Mouse (Mus musculus) kidney, postnatal 0 days (tissue): ENCODE data around the gene Myl6. TPM values are rescaled to one million over a fixed set of nuclear protein-coding genes. Genes with fewer than 3 reads are reported as not detected.

Source experiments
- ATAC-seq: fragments of 200-750 bp; cut with Nextera tagmentation; replicated peaks from 2 replicates; pipeline ENCODE4 v1.8.0; 2017; ENCODE audit warnings: low read depth, moderate number of reproducible peaks, moderate TSS enrichment, moderate library complexity; ENCODE audit not compliant: low FRiP score
- DNase-seq: peaks from one replicate; pipeline ENCODE4 v3.0.0-alpha.2; 2016; ENCODE audit warnings: low spot score
- H3K27ac ChIP-seq: fragments of 300-500 bp; sonication (generic); 2 replicates; pipeline ENCODE4 v1.5.1; 2014; ENCODE audit warnings: mild to moderate bottlenecking
- H3K27me3 ChIP-seq: fragments of 300-500 bp; sonication (generic); 2 replicates; pipeline ENCODE4 v1.6.1; 2014; ENCODE audit warnings: low read length, mixed read lengths; ENCODE audit not compliant: insufficient read depth
- H3K36me3 ChIP-seq: fragments of 300-500 bp; sonication (generic); 2 replicates; pipeline ENCODE4 v1.6.1; 2014; ENCODE audit warnings: low read length, mixed read lengths; ENCODE audit not compliant: insufficient read depth
- H3K4me1 ChIP-seq: fragments of 300-500 bp; sonication (generic); replicated peaks from 2 replicates; pipeline ENCODE4 v1.6.1; 2014; ENCODE audit warnings: antibody characterized with exemption, low read length, mixed read lengths; ENCODE audit not compliant: insufficient read depth
- H3K4me2 ChIP-seq: fragments of 300-500 bp; sonication (generic); 2 replicates; pipeline ENCODE4 v1.6.1; 2014; ENCODE audit warnings: mild to moderate bottlenecking, low read length, moderate library complexity, mixed read lengths
- H3K4me3 ChIP-seq: fragments of 300-500 bp; sonication (generic); replicated peaks from 2 replicates; pipeline ENCODE4 v1.5.1; 2014; ENCODE audit warnings: low read depth, low read length
- H3K9ac ChIP-seq: fragments of 300-500 bp; sonication (generic); 2 replicates; pipeline ENCODE4 v1.6.1; 2014; ENCODE audit warnings: low read depth, low read length
- H3K9me3 ChIP-seq: fragments of 300-500 bp; sonication (generic); replicated peaks from 2 replicates; pipeline ENCODE4 v1.6.1; 2016; ENCODE audit warnings: low read length, inconsistent platforms, mixed read lengths
- CTCF ChIP-seq: IDR thresholded peaks from 2 replicates; pipeline ENCODE4 v1.5.1; 2016; ENCODE audit warnings: antibody characterized with exemption, low read depth, mild to moderate bottlenecking, moderate library complexity
- WGBS: fragments of 180-500 bp; shearing (Covaris S2); extraction: QIAGEN DNeasy Blood & Tissue Kit; methylation state at CpG from one replicate; pipeline ENCODE4 v1.1.7; 2014; 5-methylcytosine and 5-hydroxymethylcytosine counted together
- polyA plus RNA-seq: library from polyadenylated mRNA; unstranded; fragments of >200 nt; fragmentation: Nextera tagmentation; extraction: Ambion mirVana; gene quantifications from 2 replicates; pipeline ENCODE4 v1.2.1, GENCODE M21; 2015

Myl6 gene
- 1,410 and 1,495 TPM in 2 replicates for polyA plus RNA-seq

DNA sequence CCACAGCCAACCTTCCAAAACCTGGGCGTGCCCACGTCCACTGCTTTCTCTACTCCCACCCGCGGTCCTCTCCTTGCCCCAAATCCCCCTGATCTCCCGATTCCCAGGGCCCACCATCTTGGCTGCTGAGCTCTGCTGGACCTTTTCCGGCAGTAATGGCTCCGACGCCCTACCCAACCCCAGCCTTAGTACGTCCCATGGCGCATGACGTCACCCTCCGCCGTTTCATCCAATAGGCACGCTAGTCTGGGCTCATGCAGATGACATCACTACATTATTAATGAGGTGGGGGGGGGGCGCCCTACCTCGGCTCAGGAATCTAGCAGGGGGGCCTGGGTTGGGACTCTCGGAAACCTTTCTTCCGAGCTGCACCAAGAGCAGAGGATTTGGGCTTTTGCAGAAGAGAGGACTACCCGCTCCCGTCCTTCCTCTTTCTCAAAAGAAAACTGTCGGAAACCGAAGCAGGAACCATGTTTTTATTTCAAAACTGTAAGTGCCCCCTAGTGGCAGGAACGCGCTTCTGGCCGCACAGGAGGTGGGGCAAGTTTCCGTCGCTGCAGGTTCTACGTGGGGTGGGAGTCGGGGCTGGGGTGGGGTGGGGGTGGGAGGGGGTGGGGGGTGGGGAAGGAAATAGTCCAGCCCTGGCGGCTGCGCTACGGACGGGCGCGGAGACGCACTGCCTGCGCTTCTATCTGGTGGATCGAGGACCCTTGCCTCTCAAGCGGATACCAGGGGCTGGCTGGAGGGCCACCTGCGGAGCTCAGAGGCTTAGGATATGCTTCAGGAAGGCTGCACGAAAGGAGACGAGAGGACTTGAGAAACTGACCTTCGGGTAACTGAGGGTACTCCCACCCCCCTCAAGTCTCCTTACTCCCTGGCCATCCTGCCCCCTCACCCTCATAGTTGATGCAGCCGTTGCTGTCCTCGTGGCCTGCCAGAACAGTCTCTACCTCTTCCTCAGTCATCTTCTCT lies at the start of gene Myl6:
Gene Myl6, minus strand, starts transcription at position 451 of the 972 bp plus-strand sequence.
- peak; percentile 74 for TF ChIP-seq CTCF

GRCm38 (mm10) chr10:128543100-128543499 lies 49.2 kb upstream of the Myl6 start:
- no peaks in the 10 kb centered on the region for H3K9me3 ChIP-seq
- H3K27ac ChIP-seq = no peak overlapping the region
- no peaks in the 10 kb centered on the region for H3K4me1 ChIP-seq
- H3K27me3 ChIP-seq = no peaks in the 10 kb centered on the region
- H3K4me3 ChIP-seq = no peak overlapping the region
- ATAC-seq (no peak), DNase-seq (no peak)
- no peak overlapping the region for H3K4me2 ChIP-seq
- H3K9ac ChIP-seq = no peak overlapping the region
- TF ChIP-seq CTCF = no peak
- WGBS = 69% methylated on average over 2 of the region's 2 CpGs
- peaks cover 18% of the 10 kb centered on the region for H3K36me3 ChIP-seq

More for the DNA sequence above, at the start of gene Myl6:
- H3K9ac ChIP-seq = peak within 1 kb of the TSS; percentile 67
- DNase-seq (peak; percentile 99), ATAC-seq (peak; percentile 90)
- H3K27me3 ChIP-seq = no peaks in the 10 kb centered on the region
- peak within 1 kb of the TSS; percentile 97 for H3K27ac ChIP-seq
- peak within 1 kb of the TSS; percentile 62 for H3K4me2 ChIP-seq
- 0% methylated on average over 45 of the region's 45 CpGs for WGBS
- no peaks in the 10 kb centered on the region for H3K9me3 ChIP-seq
- peaks cover 21% of the 10 kb centered on the region for H3K36me3 ChIP-seq
- H3K4me1 ChIP-seq = peaks cover 26% of the 10 kb centered on the region
- peak within 1 kb of the TSS; percentile 71 for H3K4me3 ChIP-seq

- no peaks in the 10 kb centered on the region for H3K4me1 ChIP-seq
- no peaks in the 10 kb centered on the region for H3K9me3 ChIP-seq
- 0 out of 2 replicates have a peak, but pooled peaks cover 3% of the 10 kb centered on the region for H3K36me3 ChIP-seq
- no peak overlapping the region for H3K4me3 ChIP-seq
- no peak overlapping the region for H3K9ac ChIP-seq
- H3K27me3 ChIP-seq = no peaks in the 10 kb centered on the region
- no peak overlapping the region for H3K27ac ChIP-seq
- WGBS = 82% methylated on average over 1 of the region's 1 CpGs
- TF ChIP-seq CTCF = no peak
- DNase-seq (no peak), ATAC-seq (no peak)
- no peak overlapping the region for H3K4me2 ChIP-seq
These were observed 44.5 kb upstream of the Myl6 start for GRCm38 (mm10) chr10:128538340-128538870.

DNA sequence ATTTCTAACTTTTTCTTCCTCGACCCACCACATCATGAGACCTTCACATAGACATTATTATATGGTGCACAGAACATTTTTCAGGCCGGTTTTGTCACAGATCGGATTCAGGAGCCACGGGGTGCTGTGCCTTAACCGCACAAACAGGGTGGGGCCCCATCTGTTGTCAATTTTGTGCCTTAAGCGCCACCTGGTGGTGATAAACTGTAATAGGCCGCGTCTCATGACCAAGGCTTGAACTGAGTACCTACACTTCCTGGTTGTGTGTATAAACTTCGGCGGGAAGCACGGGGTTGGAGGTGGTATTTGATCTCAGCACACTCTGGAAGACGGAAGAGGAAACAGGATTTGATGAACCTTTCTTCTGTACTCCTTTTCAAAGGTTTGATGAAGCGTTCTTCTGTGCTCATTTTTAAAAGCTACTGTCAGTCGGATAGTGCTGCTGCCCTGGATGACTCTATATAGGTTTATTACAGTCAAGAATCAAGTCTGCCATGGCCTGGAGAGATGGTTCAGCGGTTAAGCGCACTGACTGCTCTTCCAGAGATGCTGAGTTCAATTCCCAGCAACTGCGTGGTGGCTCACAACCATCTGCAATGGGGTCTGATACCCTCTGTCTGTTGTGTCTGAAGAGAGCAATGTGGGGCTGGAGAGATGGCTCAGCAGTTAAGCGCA lies 42.5 kb upstream of the Myl6 start:
- no peaks in the 10 kb centered on the region for H3K27me3 ChIP-seq

GRCm38 (mm10) chr10:128535624-128536265 lies 41.8 kb upstream of the Myl6 start:
- H3K9me3 ChIP-seq = no peaks in the 10 kb centered on the region
- H3K4me2 ChIP-seq = peak overlapping the region; percentile 42
- no peak for TF ChIP-seq CTCF
- no peak for ATAC-seq
- no peaks in the 10 kb centered on the region for H3K36me3 ChIP-seq
- H3K4me3 ChIP-seq = no peak overlapping the region
- 73% methylated on average over 4 of the region's 4 CpGs for WGBS
- no peak overlapping the region for H3K27ac ChIP-seq
- H3K4me1 ChIP-seq = no peaks in the 10 kb centered on the region
- H3K9ac ChIP-seq = no peak overlapping the region
- H3K27me3 ChIP-seq = no peaks in the 10 kb centered on the region
- no peak for DNase-seq

More for the DNA sequence above, 42.5 kb upstream of the Myl6 start:
- DNase-seq (peak; percentile 92), ATAC-seq (peak; percentile 85)
- Histone ChIP-seq H3K9me3 (no peaks in the 10 kb centered on the region), H3K4me3 (no peak overlapping the region), H3K4me2 (peak overlapping the region; percentile 42), H3K4me1 (no peaks in the 10 kb centered on the region), H3K36me3 (no peaks in the 10 kb centered on the region), H3K9ac (peak overlapping the region; percentile 27; the same call in 1 of the 2 replicates), H3K27ac (0 out of 2 replicates have a peak overlapping the region, but pooled peaks have one; percentile 15)
- WGBS = 13% methylated on average over 18 of the region's 18 CpGs
- peak; percentile 97 for TF ChIP-seq CTCF

GRCm38 (mm10) chr10:128535206-128535605 lies 41.3 kb upstream of the Myl6 start:
- Histone ChIP-seq H3K36me3 (no peaks in the 10 kb centered on the region), H3K27ac (no peak overlapping the region), H3K9ac (no peak overlapping the region), H3K27me3 (no peaks in the 10 kb centered on the region), H3K4me3 (no peak overlapping the region), H3K4me1 (no peaks in the 10 kb centered on the region), H3K9me3 (no peaks in the 10 kb centered on the region), H3K4me2 (no peak overlapping the region)
- 88% methylated on average over 2 of the region's 2 CpGs for WGBS
- TF ChIP-seq CTCF = no peak
- ATAC-seq = no peak
- DNase-seq = no peak
